Mouse (Mus musculus) C2C12 (cell line): ENCODE data around the gene A530084C06Rik.

Experiments used
- CEBPB ChIP-seq: IDR thresholded peaks from one replicate; pipeline ENCODE4 v1.6.1; 2011; ENCODE audit warnings: low read depth, mild to moderate bottlenecking, control low read depth, moderate library complexity
- CTCF ChIP-seq: IDR thresholded peaks from one replicate; pipeline ENCODE4 v1.5.1; 2011; ENCODE audit not compliant: control insufficient read depth, insufficient read depth, insufficient read length
- MAX ChIP-seq: IDR thresholded peaks from one replicate; pipeline ENCODE4 v1.6.1; 2011; ENCODE audit warnings: mild to moderate bottlenecking, control low read depth
- MYOD1 ChIP-seq: IDR thresholded peaks from one replicate; pipeline ENCODE4 v1.6.1; 2011; ENCODE audit warnings: low read depth; ENCODE audit not compliant: control insufficient read depth, insufficient read length
- USF1 ChIP-seq: IDR thresholded peaks from one replicate; pipeline ENCODE4 v1.6.1; 2011; ENCODE audit warnings: low read depth, mild to moderate bottlenecking, control low read depth, moderate library complexity

GRCm38 (mm10) chr13:31547610-31548009 is 11.5 kb downstream of the A530084C06Rik start:
- no peak for TF ChIP-seq CTCF
- no peak for TF ChIP-seq USF1
- TF ChIP-seq CEBPB: no peak
- TF ChIP-seq MAX: no peak
- no peak for TF ChIP-seq MYOD1
